Mouse (Mus musculus) embryonic facial prominence, embryonic 13.5 days (tissue): ENCODE data around the gene Rxylt1. TPM values are rescaled to one million over a fixed set of nuclear protein-coding genes. Genes with fewer than 3 reads are reported as not detected.
A peak's percentile ranks its signal among the peaks of the same experiment; 100 is the strongest.

Experiments used
- ATAC-seq: fragments of 200-750 bp; cut with Nextera tagmentation; 2 replicates; pipeline ENCODE4 v1.8.0; 2017; ENCODE audit warnings: low read depth; ENCODE audit not compliant: insufficient number of reproducible peaks, insufficient read depth, low FRiP score, low TSS enrichment
- H3K27ac ChIP-seq: fragments of 300-500 bp; sonication (generic); 2 replicates; pipeline ENCODE4 v1.5.1; 2015; ENCODE audit warnings: moderate library complexity, mild to moderate bottlenecking, inconsistent platforms
- H3K27me3 ChIP-seq: fragments of 300-500 bp; sonication (generic); 2 replicates; pipeline ENCODE4 v1.6.1; 2015; ENCODE audit warnings: mild to moderate bottlenecking, inconsistent platforms
- H3K36me3 ChIP-seq: fragments of 300-500 bp; sonication (generic); 2 replicates; pipeline ENCODE4 v1.6.1; 2015; ENCODE audit warnings: mild to moderate bottlenecking, inconsistent platforms
- H3K4me1 ChIP-seq: fragments of 300-500 bp; sonication (generic); 2 replicates; pipeline ENCODE4 v1.6.1; 2015; ENCODE audit warnings: inconsistent platforms
- H3K4me2 ChIP-seq: fragments of 300-500 bp; sonication (generic); 2 replicates; pipeline ENCODE4 v1.6.1; 2015; ENCODE audit warnings: moderate library complexity, mild to moderate bottlenecking, inconsistent platforms
- H3K4me3 ChIP-seq: fragments of 300-500 bp; sonication (generic); 2 replicates; pipeline ENCODE4 v1.5.1; 2015; ENCODE audit warnings: mild to moderate bottlenecking, inconsistent platforms
- H3K9ac ChIP-seq: fragments of 300-500 bp; sonication (generic); 2 replicates; pipeline ENCODE4 v1.6.1; 2015; ENCODE audit warnings: mild to moderate bottlenecking, inconsistent platforms
- H3K9me3 ChIP-seq: fragments of 300-500 bp; sonication (generic); 2 replicates; pipeline ENCODE4 v1.6.1; 2016; ENCODE audit warnings: inconsistent platforms
- WGBS: fragments of 180-500 bp; shearing (Covaris S2); methylation state at CpG from one replicate; pipeline ENCODE4 v1.1.7; 2015; ENCODE audit warnings: mixed read lengths; 5-methylcytosine and 5-hydroxymethylcytosine counted together
- polyA plus RNA-seq: library from polyadenylated mRNA; unstranded; fragments of >200 nt; fragmentation: Nextera tagmentation; extraction: Ambion mirVana; gene quantifications from 2 replicates; pipeline ENCODE4 v1.2.1, GENCODE M21; 2015

The Rxylt1 gene
- polyA plus RNA-seq, 1 experiment from 2014 or later: 56.5 TPM

DNA sequence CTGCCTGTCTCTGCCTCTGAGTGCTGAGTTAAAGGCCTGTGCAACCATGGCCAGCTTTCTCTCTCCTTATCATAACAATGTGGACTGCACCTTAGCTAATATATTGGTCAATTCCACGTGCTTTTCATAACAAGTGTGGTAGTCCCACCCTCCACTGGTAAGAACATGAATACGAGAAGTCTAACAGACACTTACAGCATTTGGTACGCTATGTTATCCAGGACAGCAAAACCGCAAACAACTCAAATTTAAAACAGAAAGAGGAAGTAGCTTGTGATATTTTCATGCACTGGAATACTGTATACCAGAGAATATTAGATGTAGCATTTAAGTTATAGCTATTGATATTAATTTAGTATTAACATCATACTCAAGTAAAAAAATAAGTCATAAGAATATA lies 57.6 kb downstream of the Rxylt1 start:
- WGBS: 76% methylated on average over 4 of the region's 4 CpGs

DNA sequence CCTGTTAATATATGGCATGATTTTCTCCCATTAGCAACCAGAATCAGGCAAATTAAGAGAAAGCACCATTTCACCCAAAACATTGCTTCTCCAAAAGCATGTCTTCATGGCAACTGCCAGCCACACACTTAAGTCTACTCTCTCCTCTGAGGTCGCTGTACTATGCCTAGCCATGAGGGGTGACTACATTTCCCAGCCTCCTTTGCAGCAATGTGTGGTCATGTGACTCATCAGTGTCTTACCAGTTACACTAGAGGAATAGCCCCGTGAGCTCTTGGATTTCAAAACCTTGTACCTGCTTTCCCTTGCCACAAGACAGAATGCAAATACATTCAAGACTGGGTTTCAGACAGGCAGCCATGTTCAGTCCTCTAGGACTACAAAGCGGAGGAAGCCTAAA lies 58.6 kb downstream of the Rxylt1 start:
- H3K36me3 ChIP-seq: peaks cover 8% of the 10 kb centered on the region
- peaks cover 3% of the 10 kb centered on the region; the same call in 1 of the 2 replicates for H3K9me3 ChIP-seq
- H3K27ac ChIP-seq: no peak overlapping the region
- H3K27me3 ChIP-seq: no peaks in the 10 kb centered on the region
- no peak for ATAC-seq
- H3K4me3 ChIP-seq: no peak overlapping the region
- H3K4me2 ChIP-seq: no peak overlapping the region
- H3K4me1 ChIP-seq: 0 out of 2 replicates have a peak, but pooled peaks cover under 1% of the 10 kb centered on the region
- no peak overlapping the region for H3K9ac ChIP-seq
- 48% methylated on average over 3 of the region's 3 CpGs for WGBS

More for the DNA sequence above, 57.6 kb downstream of the Rxylt1 start:
- Histone ChIP-seq H3K9me3 (peaks cover 3% of the 10 kb centered on the region; the same call in 1 of the 2 replicates), H3K4me2 (no peak overlapping the region), H3K9ac (no peak overlapping the region), H3K4me3 (no peak overlapping the region), H3K27ac (no peak overlapping the region), H3K4me1 (peaks cover under 1% of the 10 kb centered on the region; the same call in 1 of the 2 replicates), H3K27me3 (no peaks in the 10 kb centered on the region), H3K36me3 (peaks cover 8% of the 10 kb centered on the region)
- no peak for ATAC-seq

DNA sequence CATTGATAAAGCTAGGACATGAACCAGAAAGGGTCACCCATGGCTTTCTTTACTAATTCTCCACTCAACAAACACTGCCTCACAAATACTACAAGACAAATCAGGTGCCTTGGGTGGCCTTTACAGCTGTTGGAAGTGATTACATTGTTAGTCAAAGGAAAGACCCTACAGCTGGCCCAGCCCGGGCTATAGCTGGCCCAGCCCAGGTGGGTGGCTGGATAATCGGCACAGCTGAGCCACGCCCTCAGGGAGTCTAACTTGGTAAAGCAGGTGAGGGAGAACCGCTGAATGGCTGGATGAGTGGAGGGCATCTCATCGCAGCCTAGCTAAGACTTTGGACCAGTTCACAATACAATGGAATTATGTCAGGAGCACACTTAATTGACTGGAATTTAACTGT lies 63.9 kb downstream of the Rxylt1 start:
- 69% methylated on average over 5 of the region's 5 CpGs for WGBS
- Histone ChIP-seq H3K27ac (no peak overlapping the region), H3K9ac (no peak overlapping the region), H3K27me3 (no peaks in the 10 kb centered on the region), H3K4me1 (peaks cover 19% of the 10 kb centered on the region; the same call in 1 of the 2 replicates), H3K4me2 (no peak overlapping the region), H3K36me3 (peaks cover 8% of the 10 kb centered on the region), H3K9me3 (peaks cover 3% of the 10 kb centered on the region; the same call in 1 of the 2 replicates), H3K4me3 (no peak overlapping the region)
- ATAC-seq: no peak

DNA sequence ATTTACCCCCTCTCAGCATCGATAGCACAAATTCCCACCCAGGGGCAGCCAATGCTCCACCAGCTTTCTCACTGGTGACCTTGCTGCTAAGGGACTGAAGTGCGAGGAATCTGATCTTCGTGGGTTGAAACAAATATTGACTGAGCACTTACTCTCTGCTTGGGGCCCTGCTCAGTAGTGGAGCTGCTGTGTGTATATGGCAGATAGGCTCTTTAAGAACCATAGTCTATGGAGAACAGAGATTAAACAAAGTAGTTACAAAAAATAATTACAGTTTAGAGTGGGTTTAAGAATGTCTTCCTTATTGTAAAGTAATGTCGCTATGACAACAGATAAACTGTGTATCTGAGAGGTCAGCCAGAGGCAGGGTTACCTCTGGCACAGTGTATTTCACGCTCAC lies 66.8 kb downstream of the Rxylt1 start:
- H3K4me2 ChIP-seq: no peak overlapping the region
- no peak overlapping the region for H3K27ac ChIP-seq
- WGBS: 87% methylated on average over 5 of the region's 5 CpGs
- no peaks in the 10 kb centered on the region for H3K36me3 ChIP-seq
- H3K4me1 ChIP-seq: peaks cover 19% of the 10 kb centered on the region; the same call in 1 of the 2 replicates
- no peak overlapping the region for H3K4me3 ChIP-seq
- no peak for ATAC-seq
- H3K9ac ChIP-seq: no peak overlapping the region
- no peaks in the 10 kb centered on the region for H3K9me3 ChIP-seq
- no peaks in the 10 kb centered on the region for H3K27me3 ChIP-seq

DNA sequence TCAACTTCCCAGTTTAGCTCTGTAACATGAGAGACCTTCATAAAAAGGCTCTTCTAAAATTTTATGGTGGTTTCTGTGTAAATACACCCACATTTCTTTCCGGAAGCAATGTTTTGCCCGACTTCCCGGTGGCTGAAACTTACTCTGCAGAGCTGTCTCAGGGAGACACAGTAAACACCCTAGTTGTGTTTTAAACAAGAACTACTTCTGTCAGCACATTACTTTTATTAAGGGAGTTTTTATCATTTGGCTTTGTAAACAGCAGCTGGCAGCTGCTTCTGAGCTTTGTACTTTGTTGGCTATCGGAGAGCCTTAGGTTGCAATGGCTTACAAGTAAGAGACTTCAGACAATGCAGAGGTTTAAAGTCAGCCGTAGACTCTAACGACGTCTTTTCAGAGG lies 67.4 kb downstream of the Rxylt1 start:
- no peaks in the 10 kb centered on the region for H3K27me3 ChIP-seq
- peak overlapping the region; percentile 49; the same call in 1 of the 2 replicates for H3K27ac ChIP-seq
- no peaks in the 10 kb centered on the region for H3K9me3 ChIP-seq
- no peak overlapping the region for H3K9ac ChIP-seq
- H3K36me3 ChIP-seq: no peaks in the 10 kb centered on the region
- H3K4me3 ChIP-seq: no peak overlapping the region
- peaks cover 19% of the 10 kb centered on the region; the same call in 1 of the 2 replicates for H3K4me1 ChIP-seq
- no peak for ATAC-seq
- H3K4me2 ChIP-seq: peak overlapping the region; percentile 32
- 52% methylated on average over 7 of the region's 7 CpGs for WGBS

Other genes starting within 250 kb of the Rxylt1 start
- 16.3 and 17.4 TPM in 2 replicates for gene Srgap1, start 50.1 kb downstream of the Rxylt1 start, polyA plus RNA-seq